24 mouse cellular contexts compared by ENCODE assay signal in the genomic region with DNA sequence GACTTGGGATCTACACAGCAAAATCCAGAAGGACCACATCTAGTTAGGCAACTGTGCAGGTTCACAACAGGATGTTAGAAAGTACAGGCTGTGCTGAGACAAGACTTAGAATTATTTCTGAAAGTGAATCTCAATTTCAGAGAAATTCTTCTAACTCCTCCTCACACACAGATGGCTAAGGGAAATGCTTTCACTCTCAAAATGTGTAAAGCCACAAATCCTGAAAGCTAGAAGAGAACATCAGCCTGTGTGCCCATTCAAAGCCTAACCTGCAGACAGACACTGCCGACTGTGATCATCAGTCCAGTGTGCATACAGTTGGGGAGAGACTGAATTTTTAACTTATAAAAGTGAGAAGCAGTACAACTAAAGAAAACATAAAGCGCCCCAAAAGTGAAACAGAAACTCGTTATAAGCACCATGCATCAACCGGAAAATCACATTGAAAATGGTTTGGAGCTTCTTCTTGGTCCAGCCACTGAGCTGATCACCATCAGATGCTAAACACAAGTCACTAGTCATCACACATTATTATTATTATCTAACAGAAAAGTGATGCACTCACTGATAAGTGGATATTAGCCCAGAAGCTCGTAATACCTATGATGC. TPM values are rescaled to one million over a fixed set of nuclear protein-coding genes. Genes with fewer than 3 reads are reported as not detected.
DNase-seq lines count a peak whose midpoint lies in the region; ATAC-seq and TF ChIP-seq lines count a peak whose summit lies in the region.
"Had no signal": no experiment of that assay in that cellular context is flagged by ENCODE, and none has a peak within 500 bp of the region (broad histone marks: within the 10 kb centered on the region; RNA-seq: fewer than 3 reads in every experiment).

No protein-coding gene starts in this region.

- H3K36me3 ChIP-seq in splenic B cell, adult 2 months (ENCODE audit: control insufficient read depth, insufficient read depth, low read length, poor library complexity, severe bottlenecking), result no peaks in the 10 kb centered on the region
- H3K36me3 ChIP-seq: embryonic facial prominence, embryonic 12.5 days; heart, embryonic 10.5 days; hindbrain, embryonic 15.5 days; limb, embryonic 13.5 days; neural tube, embryonic 12.5 days had no signal

- TF ChIP-seq POLR2A in lung, adult 2 months (IDR thresholded peaks at IDR 0.05; ENCODE audit: borderline replicate concordance, extremely low read depth, low read depth, low read length), result no peak

- 84% methylated on average over 5 of the region's 5 CpGs for WGBS in lung, adult 2 months

- H3K27me3 ChIP-seq in splenic B cell, adult 2 months (ENCODE audit: control insufficient read depth, insufficient read depth, low read length, poor library complexity, severe bottlenecking), result no peaks in the 10 kb centered on the region
- H3K27me3 ChIP-seq: embryonic facial prominence, embryonic 12.5 days; hindbrain, embryonic 15.5 days; limb, embryonic 13.5 days; megakaryocyte, embryonic 14.5 days; neural tube, embryonic 12.5 days had no signal

- ATAC-seq in CD4-positive, CD25-positive, alpha-beta regulatory T cell, adult 4 months, result peak; percentile 76
- peak; percentile 73 for ATAC-seq in inflammation-experienced regulatory T-cells, adult 6 months
- ATAC-seq: lung, postnatal 0 days; midbrain, embryonic 16.5 days had no signal

- H3K4me3 ChIP-seq in lung, adult 2 months (replicated peaks; ENCODE audit: extremely low read depth, low read depth, low read length), result no peak overlapping the region
- H3K4me3 ChIP-seq: embryonic facial prominence, embryonic 12.5 days; heart, embryonic 10.5 days; hindbrain, embryonic 15.5 days; limb, embryonic 13.5 days; megakaryocyte, embryonic 14.5 days; neural tube, embryonic 12.5 days had no signal

- no peak for TF ChIP-seq CTCF in lung, adult 2 months (IDR thresholded peaks at IDR 0.05; ENCODE audit: insufficient read depth, low read length)

- H3K4me1 ChIP-seq in lung, adult 2 months (ENCODE audit: control insufficient read depth, insufficient read depth, low read length), result no peaks in the 10 kb centered on the region
- H3K4me1 ChIP-seq: embryonic facial prominence, embryonic 12.5 days; hindbrain, embryonic 15.5 days; limb, embryonic 13.5 days; neural tube, embryonic 12.5 days had no signal

- DNase-seq in left cerebral cortex, adult 11 months (ENCODE audit: low spot score), result peak; percentile 10
- DNase-seq in left cerebral cortex, adult 8-10 months (ENCODE audit: low spot score in 2 of 2), result no peak
- DNase-seq in splenic B cell, adult 2 months (ENCODE audit: low read depth, low spot score), result peak; percentile 4
- no peak for DNase-seq in cerebellum, adult 11 months
- no peak for DNase-seq in lung, adult 2 months
- DNase-seq: adrenal gland, adult 8-10 months; cerebellum, adult 9-10 months; gastrocnemius, postnatal 36 days; heart, postnatal 10 days; kidney, adult 18-20 months; kidney, postnatal 10 days; thymus, postnatal 4 days had no signal

RNA-seq across cellular contexts. Expression of a gene that starts 45.8 kb away (rescaled TPM):
- 10 to 100 TPM in 3 of 4 experiments, 1 to 10 TPM in 1; 8.6 to 14.7 (median 11.3) TPM for total RNA-seq in left cerebral cortex, adult 8-10 months (2022)
- polyA plus RNA-seq in CD4-positive, CD25-positive, alpha-beta regulatory T cell, adult 4 months (2017; shearing (Covaris generic)), result not detected
- not detected for polyA plus RNA-seq in inflammation-experienced regulatory T-cells, adult 6 months (2017; shearing (Covaris generic))
- polyA plus RNA-seq in lung, adult 2 months (2012; rRNA removed), result 0.28 TPM in 1 of 2 replicates, not detected in the other
- total RNA-seq: gastrocnemius, postnatal 36 days; MEL had no signal
- polyA plus RNA-seq: C2C12 had no signal

Comparison
In these comparisons a context has a peak if more than half of its experiments do, and no peak if none do; other contexts are left out.
1. DNase-seq: peak in left cerebral cortex, adult 11 months (single experiment) and splenic B cell, adult 2 months (single experiment); none in left cerebral cortex, adult 8-10 months (0 of 2), cerebellum, adult 11 months (single experiment) and lung, adult 2 months (single experiment).